Mouse (Mus musculus) small intestine, adult 2 months (tissue): ENCODE measurements around the gene Phpt1. TPM values are rescaled to one million over a fixed set of nuclear protein-coding genes. Genes with fewer than 3 reads are reported as not detected.

Experiments used
- H3K27ac ChIP-seq: fragments of 200-500 bp; 2 replicates; pipeline ENCODE4 v1.5.1; 2012; ENCODE audit warnings: low read depth, low read length, control low read depth, inconsistent platforms; ENCODE audit not compliant: insufficient read depth
- H3K27me3 ChIP-seq: fragments of 200-500 bp; 2 replicates; pipeline ENCODE4 v1.6.1; 2012; ENCODE audit warnings: mild to moderate bottlenecking, moderate library complexity, low read length, inconsistent platforms; ENCODE audit not compliant: control insufficient read depth, insufficient read depth
- H3K36me3 ChIP-seq: fragments of 200-500 bp; 2 replicates; pipeline ENCODE4 v1.6.1; 2012; ENCODE audit warnings: mild to moderate bottlenecking, low read length, control low read depth, inconsistent platforms; ENCODE audit not compliant: control insufficient read depth, insufficient read depth
- H3K4me1 ChIP-seq: fragments of 200-500 bp; 2 replicates; pipeline ENCODE4 v1.6.1; 2012; ENCODE audit warnings: low read length, inconsistent platforms, mixed read lengths; ENCODE audit not compliant: control insufficient read depth, insufficient read depth, insufficient read length
- H3K4me3 ChIP-seq: fragments of 200-500 bp; 2 replicates; pipeline ENCODE4 v1.5.1; 2012; ENCODE audit warnings: low read depth, mild to moderate bottlenecking, control low read depth, inconsistent platforms, low read length, moderate library complexity
- CTCF ChIP-seq: fragments of 200-500 bp; IDR thresholded peaks from 2 replicates; pipeline ENCODE4 v1.5.1; 2012; ENCODE audit warnings: low read depth, mild to moderate bottlenecking, control low read depth, inconsistent platforms, low read length, moderate library complexity, mixed read lengths; ENCODE audit not compliant: insufficient replicate concordance, insufficient read length; ENCODE audit errors: extremely low read depth
- POLR2A ChIP-seq: fragments of 200-500 bp; IDR thresholded peaks from 2 replicates; pipeline ENCODE4 v1.6.1; 2012; ENCODE audit warnings: low read depth, mild to moderate bottlenecking, control low read depth, inconsistent platforms, low read length, moderate library complexity
- WGBS: fragments of 180-500 bp; shearing (Covaris S2); methylation state at CpG from one replicate; pipeline ENCODE4 v1.1.7; 2018; 5-methylcytosine and 5-hydroxymethylcytosine counted together
- polyA plus RNA-seq: library from polyadenylated mRNA; depleted of rRNA; stranded (reverse); fragments of >200 nt; gene quantifications from 2 replicates; pipeline ENCODE4 v1.2.3, GENCODE M21; 2012

The Phpt1 gene
- polyA plus RNA-seq, 1 experiment, result 29.7 TPM

DNA sequence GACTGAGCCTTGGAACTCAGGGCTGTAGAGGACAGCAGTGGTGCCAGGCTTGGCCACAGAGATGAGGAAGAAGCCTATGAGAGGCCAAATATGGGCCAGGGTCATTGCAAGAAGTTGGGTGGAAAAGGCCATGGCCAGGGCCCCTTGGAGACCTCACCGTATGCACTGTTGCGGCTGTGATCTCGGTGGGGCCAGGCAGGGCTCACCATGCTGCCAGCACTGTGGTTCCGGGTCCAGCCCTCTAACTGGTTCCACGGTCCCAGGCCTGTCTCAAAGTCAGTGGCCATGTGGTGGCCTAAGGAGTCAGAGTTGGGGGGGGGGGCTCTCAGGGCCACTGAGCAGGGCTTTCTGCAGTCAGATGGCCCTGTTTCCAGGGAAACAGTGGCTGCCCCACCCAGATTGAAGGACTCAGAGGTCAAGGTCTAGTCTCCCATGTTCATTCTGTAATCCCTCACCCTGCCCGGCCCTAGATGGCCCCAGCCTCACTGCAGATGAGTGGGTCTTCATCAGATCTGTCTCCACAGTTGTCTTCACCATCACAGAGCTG is 6.5 kb downstream of the Phpt1 start:
- H3K27me3 ChIP-seq, result no peaks in the 10 kb centered on the region
- no peak overlapping the region for H3K27ac ChIP-seq
- TF ChIP-seq CTCF, result no peak
- no peak for TF ChIP-seq POLR2A
- peaks cover 10% of the 10 kb centered on the region for H3K36me3 ChIP-seq
- no peak overlapping the region for H3K4me3 ChIP-seq
- peaks cover 34% of the 10 kb centered on the region for H3K4me1 ChIP-seq
- WGBS, result 35% methylated on average over 6 of the region's 6 CpGs

DNA sequence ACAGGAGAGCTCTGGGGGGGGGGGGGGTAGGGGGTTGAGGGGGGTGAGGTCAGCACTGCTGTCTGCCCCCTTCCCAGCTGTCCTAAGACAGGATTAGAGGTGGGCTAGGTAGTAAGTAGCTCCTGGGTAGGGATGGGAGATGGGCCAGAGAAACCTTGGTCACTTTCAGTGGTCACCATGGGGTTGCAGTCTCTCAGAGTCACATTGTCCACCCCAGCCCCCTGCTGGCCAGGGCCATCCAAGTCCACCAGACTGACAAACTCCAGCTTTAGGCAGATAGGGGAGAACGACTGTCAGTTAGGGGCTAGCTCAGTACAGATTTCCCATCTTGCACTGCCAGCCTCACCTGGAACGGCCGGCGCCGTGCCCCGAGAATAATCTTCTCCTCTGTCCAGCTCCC is 8.5 kb downstream of the Phpt1 start:
- H3K27me3 ChIP-seq, result no peaks in the 10 kb centered on the region
- TF ChIP-seq POLR2A, result no peak
- no peak overlapping the region for H3K4me3 ChIP-seq
- 82% methylated on average over 6 of the region's 6 CpGs for WGBS
- peaks cover 51% of the 10 kb centered on the region for H3K4me1 ChIP-seq
- H3K36me3 ChIP-seq, result peaks cover 29% of the 10 kb centered on the region
- no peak overlapping the region for H3K27ac ChIP-seq

DNA sequence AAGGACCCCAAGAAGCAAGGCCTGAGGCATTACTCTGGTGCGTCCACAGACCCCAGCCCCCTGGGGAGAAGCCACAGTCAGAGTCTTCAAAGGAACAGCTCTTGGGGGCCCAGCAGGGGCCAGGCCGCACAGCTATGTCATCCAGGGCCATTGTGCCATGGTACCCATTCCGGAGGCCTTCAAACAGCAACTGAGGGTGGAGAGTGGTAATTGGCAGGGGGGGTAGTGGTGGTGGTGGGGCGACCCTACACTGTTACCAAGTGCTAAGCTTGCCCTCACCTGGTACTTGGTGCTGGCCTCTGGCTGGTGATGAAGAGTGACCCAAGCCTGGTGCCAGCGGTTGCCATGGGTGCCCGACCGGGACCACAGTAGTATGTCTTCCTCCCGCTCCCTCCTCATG is 9.3 kb downstream of the Phpt1 start:
- Histone ChIP-seq H3K4me3 (no peak overlapping the region), H3K4me1 (peaks cover 53% of the 10 kb centered on the region), H3K27me3 (no peaks in the 10 kb centered on the region), H3K27ac (no peak overlapping the region), H3K36me3 (peaks cover 37% of the 10 kb centered on the region)
- 93% methylated on average over 8 of the region's 8 CpGs for WGBS
- TF ChIP-seq POLR2A, result no peak
- TF ChIP-seq CTCF, result no peak

DNA sequence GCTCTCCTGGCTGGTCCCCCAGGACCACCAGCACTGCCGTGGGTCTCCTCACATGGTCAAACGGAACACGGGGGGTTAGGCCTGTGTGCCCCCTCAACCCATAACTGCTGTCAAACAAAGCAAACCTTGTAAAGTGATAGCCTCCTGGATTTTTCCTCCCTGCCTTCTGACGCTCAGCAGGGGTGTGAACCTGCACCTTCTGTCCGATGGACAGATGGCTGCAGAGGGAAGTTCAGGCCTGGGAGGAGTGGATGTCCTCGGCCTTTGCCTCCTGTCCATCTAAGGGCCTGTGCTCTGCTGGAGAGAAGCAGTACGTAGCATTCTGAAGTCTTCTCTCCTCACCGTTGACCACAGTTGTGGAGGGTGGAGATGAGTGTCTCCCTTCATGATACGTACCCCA is 13.1 kb downstream of the Phpt1 start:
- Histone ChIP-seq H3K36me3 (peaks cover 46% of the 10 kb centered on the region), H3K27me3 (no peaks in the 10 kb centered on the region), H3K4me1 (peaks cover 30% of the 10 kb centered on the region), H3K27ac (peak overlapping the region; percentile 52), H3K4me3 (no peak overlapping the region)
- 79% methylated on average over 9 of the region's 9 CpGs for WGBS
- TF ChIP-seq CTCF, result no peak

DNA sequence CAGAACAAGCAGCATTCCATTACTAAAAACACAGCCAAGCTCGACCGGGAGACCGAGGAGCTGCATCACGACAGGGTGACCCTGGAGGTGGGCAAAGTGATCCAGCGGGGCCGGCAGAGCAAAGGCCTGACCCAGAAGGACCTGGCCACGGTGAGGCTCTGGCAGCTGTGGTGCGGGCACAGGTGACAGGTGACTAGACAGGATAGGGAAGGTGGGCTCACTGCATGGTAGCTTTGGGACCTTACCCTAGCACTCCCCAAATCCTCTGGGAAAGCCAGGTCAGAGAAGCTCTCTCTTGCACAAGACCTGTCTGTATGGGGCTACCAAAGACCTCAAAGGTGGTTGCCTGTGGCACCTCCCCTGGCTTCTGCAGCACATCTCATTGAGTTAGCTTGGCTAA is 14.5 kb downstream of the Phpt1 start:
- peaks cover 45% of the 10 kb centered on the region for H3K36me3 ChIP-seq
- H3K27me3 ChIP-seq, result no peaks in the 10 kb centered on the region
- H3K4me3 ChIP-seq, result no peak overlapping the region
- no peak overlapping the region for H3K27ac ChIP-seq
- peaks cover 32% of the 10 kb centered on the region for H3K4me1 ChIP-seq
- TF ChIP-seq CTCF (no peak), POLR2A (no peak)
- WGBS, result 90% methylated on average over 8 of the region's 8 CpGs

DNA sequence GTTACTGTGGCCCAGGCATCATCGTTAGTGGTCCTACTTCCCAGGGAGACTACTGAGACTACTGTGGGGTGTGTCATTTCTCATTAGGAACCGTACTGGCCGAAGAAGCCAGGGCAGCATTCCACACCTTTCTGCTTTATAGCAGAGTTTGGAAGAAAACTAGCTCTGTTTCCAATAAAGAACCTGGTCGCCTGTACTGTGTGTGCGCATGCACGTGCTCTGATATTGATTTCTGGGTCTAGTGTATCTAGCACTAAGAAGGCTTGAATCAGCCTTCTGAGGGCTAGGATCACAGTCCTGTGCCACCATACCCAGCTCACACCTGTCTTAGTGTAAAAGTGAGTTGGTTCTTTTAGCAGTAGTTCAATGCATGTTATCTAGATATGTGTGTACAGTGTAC is 16.2 kb downstream of the Phpt1 start:
- TF ChIP-seq POLR2A (no peak), CTCF (no peak)
- peaks cover 22% of the 10 kb centered on the region for H3K4me1 ChIP-seq
- H3K27me3 ChIP-seq, result no peaks in the 10 kb centered on the region
- H3K4me3 ChIP-seq, result peak overlapping the region; percentile 89; the same call in 1 of the 2 replicates
- H3K36me3 ChIP-seq, result peaks cover 38% of the 10 kb centered on the region
- H3K27ac ChIP-seq, result peak overlapping the region; percentile 84
- 35% methylated on average over 6 of the region's 6 CpGs for WGBS

DNA sequence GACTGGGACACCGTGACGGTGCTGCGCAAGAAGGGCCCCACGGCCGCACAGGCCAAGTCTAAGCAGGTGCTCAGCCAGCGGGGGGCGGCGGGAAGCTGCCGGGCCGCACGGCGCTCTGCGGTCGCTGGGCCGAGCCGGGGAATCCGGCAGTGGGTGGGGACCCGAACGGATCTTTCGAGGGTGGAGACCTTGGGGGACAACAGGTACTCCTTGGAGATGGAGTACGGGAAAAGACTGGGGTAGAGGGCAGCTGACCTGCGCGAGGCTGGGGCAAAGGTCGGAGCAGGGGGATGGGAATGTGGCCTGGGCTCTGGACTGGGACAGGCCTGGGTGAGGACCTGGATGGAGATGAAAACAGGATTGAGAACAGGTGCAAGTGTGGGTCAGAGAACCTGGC is 17.1 kb downstream of the Phpt1 start:
- Histone ChIP-seq H3K4me3 (peak overlapping the region; percentile 89), H3K36me3 (peaks cover 30% of the 10 kb centered on the region), H3K27ac (peak overlapping the region; percentile 84), H3K27me3 (no peaks in the 10 kb centered on the region), H3K4me1 (peaks cover 15% of the 10 kb centered on the region)
- WGBS, result under 1% methylated on average over 24 of the region's 24 CpGs
- TF ChIP-seq CTCF (no peak), POLR2A (no peak)
